Mouse (Mus musculus): Measurements from ENCODE around the gene Syt1.

GRCm38 (mm10) chr10:108552544-108552943 lies 458.2 kb downstream of the Syt1 start:
- TF ChIP-seq CTCF (IDR thresholded peaks at IDR 0.05; ENCODE audit: borderline replicate concordance, insufficient read depth, low read length) (no peak), POLR2A (IDR thresholded peaks at IDR 0.05; ENCODE audit: low read depth, low read length) (no peak)

Measured in embryonic fibroblast, embryonic 13.5 days (primary cell).